Mouse (Mus musculus) megakaryocyte-erythroid progenitor cell, adult 5-6 weeks (primary cell): ENCODE data around the gene Slc34a3. TPM values are rescaled to one million over a fixed set of nuclear protein-coding genes. Genes with fewer than 3 reads are reported as not detected.

ENCODE experiments used
- ATAC-seq: replicated peaks from 2 replicates; pipeline ENCODE4 v1.8.0; 2016; ENCODE audit warnings: mild to moderate bottlenecking, inconsistent platforms; ENCODE audit not compliant: severe bottlenecking, poor library complexity, low FRiP score, low TSS enrichment
- total RNA-seq, 2 experiments: library from RNA; stranded (forward) in 1 of 2; stranded (reverse) in 1 of 2; fragments of 200-1000, 215-1000 nt in 1 of 2; fragments of >200 nt in 1 of 2; fragmentation: Nextera tagmentation in 1 of 2; gene quantifications; 2 replicates each; pipeline ENCODE4 v1.2.3; 2014 to 2017

Gene Slc34a3
- total RNA-seq, 2 experiments from 2014 or later: not detected

DNA sequence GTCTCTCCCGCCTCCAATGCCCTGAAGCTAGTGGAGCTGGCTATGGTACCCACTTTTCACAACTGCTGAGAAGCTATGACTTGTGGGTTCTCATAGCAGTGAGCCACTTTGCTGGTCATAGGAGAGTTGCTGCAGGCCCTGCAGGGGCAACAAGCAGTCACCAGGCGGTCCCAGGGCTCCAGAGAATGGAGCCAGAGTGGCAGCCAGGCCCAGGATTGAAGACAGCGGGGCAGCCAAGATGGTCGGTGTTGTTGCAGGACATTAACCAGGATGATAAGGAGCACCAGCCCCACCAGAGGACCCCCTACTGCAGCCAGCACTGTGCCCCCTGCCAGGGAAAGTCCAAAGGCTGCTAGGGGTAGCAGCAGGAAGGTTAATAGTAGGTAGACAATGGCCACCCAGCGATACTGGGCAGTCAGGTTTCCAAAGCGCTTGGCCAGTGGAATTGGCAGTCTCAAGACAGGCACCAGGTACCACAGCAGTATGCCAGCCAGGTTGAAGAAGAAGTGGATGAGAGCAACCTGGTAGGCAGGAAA is 5.1 kb downstream of the Slc34a3 start:
- ATAC-seq: no peak

DNA sequence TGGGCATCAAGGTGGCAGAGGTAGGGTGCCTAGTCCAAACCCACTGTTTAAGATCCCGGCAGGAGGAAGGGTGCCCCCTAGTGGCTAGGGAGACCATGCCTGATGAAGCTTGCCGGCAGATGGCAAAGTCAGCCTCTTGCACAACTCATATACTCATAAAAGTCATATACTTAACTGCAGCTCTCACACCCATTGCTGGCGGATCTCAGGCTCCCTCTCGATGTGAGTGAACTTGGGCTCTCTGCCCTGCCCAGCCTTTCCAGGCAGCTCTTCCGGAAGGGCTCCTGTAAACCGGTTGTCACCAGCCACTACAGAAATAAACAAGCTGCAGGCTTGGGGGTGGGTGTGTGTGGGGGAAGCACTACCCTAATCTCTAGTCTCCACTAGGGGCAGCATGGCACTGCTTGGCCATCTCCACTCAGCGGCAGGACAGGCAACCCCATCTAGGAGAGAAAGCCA is 5.7 kb downstream of the Slc34a3 start:
- peak; percentile 54 for ATAC-seq

- no peak for ATAC-seq
Measured at GRCm38 (mm10) chr2:25227406-25227805, 6.8 kb downstream of the Slc34a3 start.

DNA sequence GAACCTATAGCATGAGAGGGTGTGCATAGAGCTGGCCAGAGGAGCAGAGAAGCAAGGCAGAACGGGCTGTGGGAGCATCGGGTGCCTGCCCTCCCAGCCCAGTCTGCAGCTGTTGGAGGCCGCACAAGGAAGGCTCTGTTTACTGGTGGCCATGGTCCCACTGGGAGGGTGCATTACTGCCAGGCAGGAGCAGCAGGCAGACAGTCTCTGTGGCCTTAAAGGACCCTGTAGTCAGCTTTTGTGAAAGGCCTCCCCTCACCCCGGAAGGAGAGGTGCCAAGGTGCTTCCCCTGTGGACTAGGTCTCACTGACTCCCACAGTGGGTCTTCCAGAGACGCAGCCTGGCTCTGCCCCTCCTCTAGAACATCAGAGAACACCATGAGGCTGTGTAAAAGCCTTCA is 7.3 kb downstream of the Slc34a3 start:
- ATAC-seq: no peak

DNA sequence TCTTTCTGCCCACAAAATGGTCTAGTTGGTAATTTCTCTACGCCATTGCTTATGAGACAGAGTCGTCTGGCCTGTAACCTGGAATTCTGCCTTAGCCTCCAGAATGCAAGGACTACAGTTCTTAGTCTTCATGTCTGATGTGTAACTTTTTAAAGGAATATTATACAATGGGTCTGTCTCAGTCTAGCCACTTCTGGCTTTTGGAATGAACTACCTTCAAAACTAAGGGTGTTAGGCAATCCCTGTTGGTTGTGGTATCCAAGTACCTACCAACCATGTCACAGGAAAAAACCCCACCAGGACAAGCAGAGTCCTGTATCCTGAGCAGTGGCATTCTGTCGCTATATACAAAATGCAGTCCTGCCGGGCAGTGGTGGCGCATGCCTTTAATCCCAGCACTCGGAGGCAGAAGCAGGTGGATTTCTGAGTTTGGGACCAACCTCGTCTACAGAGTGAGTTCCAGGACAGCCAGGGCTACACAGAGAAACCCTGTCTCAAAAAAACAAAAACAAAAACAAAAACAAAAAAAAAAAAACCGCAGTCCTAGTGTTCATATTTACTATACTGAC is 8.3 kb downstream of the Slc34a3 start:
- no peak for ATAC-seq

- peak; percentile 75 for ATAC-seq
Measured at GRCm38 (mm10) chr2:25224766-25225752, 9.1 kb downstream of the Slc34a3 start.

- ATAC-seq: no peak
Measured at GRCm38 (mm10) chr2:25224492-25224765, 9.7 kb downstream of the Slc34a3 start, which contains the start of gene Tubb4b. Tubb4b (minus strand) TSS chr2:25224702.

GRCm38 (mm10) chr2:25223681-25224491 is 10.3 kb downstream of the Slc34a3 start:
- peak; percentile 60 for ATAC-seq

DNA sequence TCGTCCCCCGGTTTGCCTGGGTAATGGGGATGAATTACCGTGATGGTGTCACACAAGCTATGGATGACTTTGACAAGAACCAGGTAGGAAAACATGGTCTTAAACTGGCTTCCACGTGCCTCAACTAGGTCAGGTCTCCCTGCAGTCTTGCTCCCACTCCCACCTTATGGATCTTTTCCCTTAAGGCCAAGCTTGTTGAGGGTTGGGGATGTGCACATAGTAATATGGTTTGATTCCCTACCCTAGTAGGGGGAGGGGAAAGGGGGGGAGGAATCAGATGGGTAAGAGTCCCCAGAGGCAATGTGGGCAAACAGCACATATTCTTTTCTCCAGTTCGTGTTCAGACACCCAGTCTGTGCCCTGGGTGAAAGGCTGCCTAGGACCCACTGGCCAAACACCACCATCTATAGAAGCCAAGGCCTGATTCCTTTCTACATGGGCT is 12.8 kb downstream of the Slc34a3 start:
- ATAC-seq: no peak

- ATAC-seq: no peak
Measured at GRCm38 (mm10) chr2:25218445-25218844, 15.7 kb downstream of the Slc34a3 start, which contains the start of gene Fam166a. Fam166a (plus strand) TSS chr2:25218745.

DNA sequence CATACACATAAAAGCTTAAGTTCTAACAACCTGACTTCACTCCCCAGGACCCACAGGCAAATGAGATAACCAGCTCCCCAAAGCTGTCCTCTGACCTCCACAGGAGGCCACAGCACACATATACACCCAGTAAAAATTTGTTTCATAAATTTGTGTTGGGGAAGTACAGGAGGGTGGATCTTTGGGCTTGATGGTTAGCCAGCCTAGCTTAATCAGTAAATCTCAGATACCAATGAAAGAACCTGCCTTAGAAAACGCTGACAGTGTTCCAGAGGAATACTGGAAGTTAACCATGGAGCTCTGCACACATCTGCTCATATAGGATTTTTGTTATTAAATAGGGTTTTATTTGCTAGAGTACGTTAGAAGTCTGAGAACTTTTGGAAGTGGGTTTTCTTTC is 16.5 kb downstream of the Slc34a3 start:
- no peak for ATAC-seq

DNA sequence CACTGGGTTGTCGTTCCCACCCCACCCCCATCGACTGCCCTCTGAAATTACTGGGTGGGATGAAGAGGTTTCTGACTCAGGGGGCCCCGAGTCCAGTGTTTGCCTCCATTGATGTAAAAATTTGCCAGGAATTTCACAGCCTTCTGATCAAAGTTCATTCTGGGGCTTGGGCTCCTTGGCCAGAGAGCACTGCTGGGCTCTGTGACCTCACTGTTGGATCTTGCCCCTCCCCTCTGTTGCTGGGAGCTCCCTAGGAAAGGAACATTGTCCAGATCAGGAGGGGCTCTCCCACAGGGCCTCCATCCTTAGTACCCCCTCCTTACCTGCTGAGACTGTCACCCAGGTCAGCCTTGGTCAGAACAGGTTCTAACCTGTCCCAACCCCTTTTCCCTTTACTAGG is 19.7 kb downstream of the Slc34a3 start, which contains the start of gene Stpg3:
Gene Stpg3 (minus strand): TSS at position 194 of the 400 bp plus-strand sequence.
- ATAC-seq: no peak

- no peak for ATAC-seq
Measured at GRCm38 (mm10) chr2:25213266-25213865, 20.8 kb downstream of the Slc34a3 start.

DNA sequence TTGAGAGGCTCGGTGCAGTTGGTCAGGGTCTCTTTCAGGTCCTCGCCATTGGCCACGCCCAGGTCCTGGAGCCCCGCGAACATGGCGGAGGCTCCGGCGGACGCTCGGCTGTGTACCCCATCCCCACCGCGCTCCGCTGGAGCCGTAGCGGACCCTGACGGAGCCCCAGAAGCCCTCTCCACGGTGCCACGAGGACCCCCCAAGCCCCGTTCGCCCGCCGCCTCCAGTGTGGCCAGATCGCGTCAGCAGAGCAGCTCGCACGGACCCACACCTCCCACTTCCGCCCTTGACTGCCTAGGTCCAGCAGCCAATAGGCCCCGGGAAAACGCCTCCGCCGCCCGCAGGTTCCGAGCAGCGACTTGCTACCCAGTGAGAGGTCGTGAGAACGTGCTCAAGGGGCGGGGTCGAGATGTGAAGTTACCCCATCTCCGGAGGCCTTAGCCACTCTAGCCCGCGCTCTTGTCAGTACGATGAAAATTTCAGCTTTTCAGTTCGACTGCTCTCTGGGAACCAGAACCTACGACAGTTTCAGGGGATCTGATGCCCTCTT is 23.0 kb downstream of the Slc34a3 start, which contains the start of gene Nelfb:
Gene Nelfb (minus strand): TSS at position 369 of the 550 bp plus-strand sequence.
- ATAC-seq: peak; percentile 96

- ATAC-seq: no peak
Measured at GRCm38 (mm10) chr2:25210686-25211085, 23.5 kb downstream of the Slc34a3 start.

DNA sequence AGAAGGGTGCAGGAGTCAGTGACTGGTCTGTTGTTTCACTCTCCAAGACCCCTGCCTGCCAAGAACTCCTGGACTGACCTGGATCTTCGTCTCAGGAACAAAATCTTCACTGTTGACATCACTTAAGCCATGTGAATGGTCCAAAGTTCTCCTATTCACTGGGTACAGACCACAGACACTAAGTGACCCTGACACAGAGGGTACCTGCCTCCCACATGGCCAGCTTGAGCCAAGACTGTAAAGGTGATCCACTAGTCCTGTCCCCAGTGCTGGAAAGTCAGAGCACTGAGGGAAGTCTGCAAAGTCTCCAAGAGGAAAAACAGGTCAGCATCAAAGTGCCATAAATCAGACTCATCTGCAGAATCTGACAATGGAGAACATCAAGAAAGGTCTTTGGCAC is 26.6 kb downstream of the Slc34a3 start:
- no peak for ATAC-seq

DNA sequence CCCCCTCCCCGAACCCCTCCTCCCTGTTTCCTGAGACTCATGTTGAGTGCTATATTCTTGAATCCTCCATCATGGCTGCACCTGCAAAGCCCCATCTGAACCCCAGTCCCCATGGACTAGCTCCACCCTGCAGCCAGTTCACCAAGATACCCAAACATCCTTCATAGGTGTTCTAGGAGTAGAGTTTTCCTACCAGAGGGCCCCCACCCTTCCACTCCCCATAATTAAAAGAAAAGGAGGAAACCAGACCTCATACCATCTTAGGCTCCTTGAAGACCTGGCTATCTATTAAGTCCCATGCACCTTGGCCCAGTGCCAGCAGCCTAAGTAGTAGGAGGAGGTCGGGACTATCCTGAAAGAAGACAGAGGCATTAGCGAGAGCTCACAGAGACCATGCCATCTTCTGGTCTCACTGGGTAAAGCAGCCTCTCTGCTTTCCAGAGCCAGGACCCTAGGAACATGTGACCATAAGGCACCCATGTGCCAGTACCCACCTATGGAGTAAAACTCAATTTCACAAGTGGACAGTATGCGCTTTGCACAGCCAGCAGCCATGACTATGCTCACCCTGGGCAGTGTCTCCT is 30.4 kb downstream of the Slc34a3 start:
- ATAC-seq: peak; percentile 86

GRCm38 (mm10) chr2:25200631-25201030 is 33.5 kb downstream of the Slc34a3 start:
- no peak for ATAC-seq
